Mouse (Mus musculus) bone marrow, adult 2 months (tissue): ENCODE measurements around the gene Slc1a2. TPM values are rescaled to one million over a fixed set of nuclear protein-coding genes. Genes with fewer than 3 reads are reported as not detected.

Source experiments
- H3K27ac ChIP-seq: fragments of 200-500 bp; 2 replicates; pipeline ENCODE4 v1.5.1; 2012; ENCODE audit warnings: low read depth, mild to moderate bottlenecking, control low read depth, inconsistent platforms, low read length; ENCODE audit not compliant: control insufficient read depth, poor library complexity, insufficient read depth
- H3K4me1 ChIP-seq: fragments of 200-500 bp; 2 replicates; pipeline ENCODE4 v1.6.1; 2011; ENCODE audit warnings: low read length; ENCODE audit not compliant: control insufficient read depth, insufficient read depth
- H3K4me3 ChIP-seq: fragments of 200-500 bp; replicated peaks from 2 replicates; pipeline ENCODE3; 2011; ENCODE audit warnings: mild to moderate bottlenecking, low read depth, low read length, control low read depth; ENCODE audit not compliant: control insufficient read depth
- CTCF ChIP-seq: fragments of 200-500 bp; IDR thresholded peaks from 2 replicates; pipeline ENCODE4 v1.5.1; 2011; ENCODE audit warnings: low read length, control low read depth; ENCODE audit not compliant: control insufficient read depth, insufficient read depth
- POLR2A ChIP-seq: fragments of 200-500 bp; IDR thresholded peaks from 2 replicates; pipeline ENCODE4 v1.6.1; 2011; ENCODE audit warnings: low read depth, mild to moderate bottlenecking, control low read depth, low read length, borderline replicate concordance; ENCODE audit not compliant: control insufficient read depth
- WGBS: fragments of 180-500 bp; shearing (Covaris S2); methylation state at CpG from one replicate; pipeline ENCODE4 v1.1.7; 2018; 5-methylcytosine and 5-hydroxymethylcytosine counted together
- polyA plus RNA-seq: library from polyadenylated mRNA; stranded (reverse); fragments of >200 nt; gene quantifications from 2 replicates; pipeline ENCODE4 v1.2.4, GENCODE M21; 2011; ENCODE audit warnings: low replicate concordance; ENCODE audit not compliant: missing spikeins, insufficient read depth, insufficient read length

Gene Slc1a2
- polyA plus RNA-seq, result 1.2 TPM in 1 of 2 replicates, not detected in the other

DNA sequence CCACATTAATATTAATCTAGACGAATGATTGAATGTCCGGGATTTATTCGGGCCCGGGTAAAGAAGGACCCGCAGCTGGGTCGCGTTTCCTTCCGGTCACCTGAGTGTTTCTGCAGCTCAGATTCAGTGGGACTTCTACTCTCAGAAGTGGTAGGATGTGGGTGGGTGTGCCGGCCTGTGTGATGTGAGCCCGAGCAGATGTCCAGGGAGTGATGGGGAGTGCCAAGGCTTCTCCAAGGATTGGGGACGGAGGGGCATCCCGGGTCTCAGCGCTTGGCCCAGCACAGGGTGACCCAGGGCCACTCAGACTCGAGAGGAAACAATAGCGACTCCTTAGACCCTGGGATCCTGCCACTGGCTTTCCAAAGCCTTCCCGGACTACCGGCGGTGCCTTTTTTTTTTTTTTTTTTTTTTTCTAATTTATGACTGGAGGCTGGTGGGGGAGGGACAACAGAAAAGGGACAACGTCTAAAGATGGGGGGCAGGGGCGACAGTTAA lies at the start of gene Slc1a2:
Gene Slc1a2, plus strand, starts transcription at position 497 of the 498 bp plus-strand sequence.
- Histone ChIP-seq H3K27ac (no peak within 1 kb of the TSS), H3K4me3 (no peak within 1 kb of the TSS), H3K4me1 (no peaks in the 10 kb centered on the region)
- TF ChIP-seq POLR2A (no peak), CTCF (no peak)
- 6% methylated on average over 20 of the region's 20 CpGs for WGBS

DNA sequence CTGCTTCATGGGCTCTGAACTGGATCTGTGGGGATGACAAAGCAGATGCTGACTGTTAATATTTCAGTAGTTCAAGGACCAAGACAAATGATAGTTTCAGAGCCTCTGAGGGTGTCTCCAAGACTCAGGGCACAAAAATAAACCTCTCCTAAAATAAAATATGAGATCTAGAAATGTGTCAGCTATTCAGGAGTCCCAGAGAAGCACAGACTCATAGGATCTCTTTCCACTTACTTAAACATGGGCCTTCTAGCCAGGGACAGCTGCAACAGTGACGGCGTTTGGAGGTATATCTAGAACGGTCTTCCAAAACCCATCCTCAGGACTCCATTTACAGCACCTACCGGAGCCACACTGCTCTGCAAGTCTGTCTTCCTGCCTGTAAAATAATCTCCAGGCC lies 48.0 kb upstream of the Slc1a2 start:
- 88% methylated on average over 4 of the region's 4 CpGs for WGBS
- TF ChIP-seq POLR2A (no peak), CTCF (no peak)
- Histone ChIP-seq H3K27ac (no peak overlapping the region), H3K4me1 (no peaks in the 10 kb centered on the region), H3K4me3 (no peak overlapping the region)

DNA sequence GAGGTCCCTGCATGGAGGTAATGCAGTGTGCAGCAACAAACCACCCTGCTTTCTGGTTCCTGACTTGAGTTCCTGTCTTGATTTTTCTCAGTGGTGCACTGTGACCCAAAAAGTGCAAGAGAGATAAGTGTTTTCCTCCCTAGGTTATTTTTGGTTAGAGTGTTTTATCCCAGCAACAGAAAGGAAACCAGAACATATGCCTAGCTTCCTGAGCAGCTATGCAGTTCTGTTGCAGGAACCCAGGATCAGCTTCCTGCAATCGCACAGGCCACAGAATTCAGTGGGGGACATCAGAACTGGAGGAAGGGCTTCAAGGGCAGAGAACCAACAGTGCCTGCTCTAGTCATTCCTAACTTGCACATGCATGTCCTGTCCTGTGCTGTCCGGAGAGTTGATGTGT lies 41.8 kb upstream of the Slc1a2 start:
- 10% methylated on average over 2 of the region's 2 CpGs for whole genome bisulfite sequencing
- H3K27ac ChIP-seq, result no peak overlapping the region
- H3K4me3 ChIP-seq, result no peak overlapping the region
- no peaks in the 10 kb centered on the region for H3K4me1 ChIP-seq
- TF ChIP-seq POLR2A (no peak), CTCF (no peak)

DNA sequence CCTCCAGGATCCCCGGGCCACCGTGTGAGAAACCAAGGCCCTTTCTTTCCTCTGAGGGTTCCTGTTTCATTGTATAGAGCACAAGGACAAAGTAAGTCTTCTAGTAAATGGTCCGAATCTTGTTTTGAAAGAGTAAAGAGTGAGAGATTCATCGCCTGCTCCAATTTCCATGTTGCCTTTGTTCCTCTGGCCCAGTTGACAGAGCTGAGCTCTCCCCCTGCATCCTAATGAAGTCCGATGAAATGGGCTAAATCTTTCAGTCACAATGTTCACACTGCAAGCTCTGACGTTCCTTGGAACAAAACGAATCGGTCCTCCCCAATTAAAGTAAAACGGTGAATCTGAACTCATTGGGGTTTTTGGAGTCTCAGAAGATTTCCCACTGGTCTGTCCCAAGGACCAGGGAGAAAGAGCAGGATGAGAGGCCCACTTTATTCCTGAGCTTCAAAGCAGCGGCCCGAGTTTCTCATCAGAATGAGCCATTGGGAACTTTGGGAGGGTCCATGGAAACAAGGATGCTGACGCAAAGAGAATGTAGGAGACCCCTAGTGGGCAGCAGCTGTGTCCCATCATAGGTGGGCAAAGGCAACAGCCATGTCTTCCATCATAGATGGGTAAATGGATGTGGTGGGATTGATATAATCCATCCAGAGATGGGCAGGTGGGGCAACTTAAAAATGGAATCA lies 37.6 kb upstream of the Slc1a2 start:
- TF ChIP-seq POLR2A, result no peak
- no peak for TF ChIP-seq CTCF
- WGBS, result 85% methylated on average over 12 of the region's 12 CpGs
- H3K4me3 ChIP-seq, result no peak overlapping the region

DNA sequence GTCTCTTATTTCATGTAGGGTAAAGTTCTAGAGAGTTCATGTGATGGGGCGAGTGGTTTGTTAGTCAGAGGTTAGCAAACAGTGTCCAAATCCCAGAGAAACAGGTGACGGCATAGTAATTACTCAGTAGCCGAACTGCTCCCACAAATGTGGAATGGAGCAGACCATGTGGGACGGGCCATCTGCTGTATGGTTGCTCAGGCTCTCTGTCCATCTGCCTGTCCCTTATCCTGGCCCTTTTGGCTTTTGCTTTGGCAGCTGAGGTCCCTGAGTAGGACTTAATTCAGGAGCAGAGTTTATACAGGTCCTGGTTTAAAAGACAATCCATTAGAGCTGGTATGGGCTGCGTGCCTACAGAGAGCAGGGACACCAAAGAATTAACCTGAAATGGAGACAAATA lies 36.3 kb upstream of the Slc1a2 start:
- TF ChIP-seq CTCF (no peak), POLR2A (no peak)
- no peaks in the 10 kb centered on the region for H3K4me1 ChIP-seq

More for the DNA sequence above, 37.6 kb upstream of the Slc1a2 start:
- no peaks in the 10 kb centered on the region for H3K4me1 ChIP-seq
- H3K27ac ChIP-seq, result no peak overlapping the region

DNA sequence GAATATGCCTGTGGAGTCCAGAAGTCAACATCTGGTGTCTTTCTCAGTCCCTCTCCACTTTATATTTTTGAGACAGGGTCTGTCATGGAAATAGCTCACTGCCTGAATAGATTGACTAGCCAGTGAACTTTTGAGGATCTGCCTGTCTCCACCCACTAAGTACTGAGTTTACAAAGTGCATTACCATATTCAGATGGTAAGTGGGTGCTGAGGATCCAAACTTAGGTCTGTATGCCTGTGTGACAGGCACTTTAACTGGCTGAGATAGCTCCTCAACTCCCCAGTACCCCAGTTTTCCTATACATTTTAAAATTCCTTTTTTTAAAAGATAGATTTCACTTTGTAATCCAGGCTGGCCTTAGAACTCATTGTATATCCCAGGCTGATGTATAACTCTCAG lies 35.5 kb upstream of the Slc1a2 start:
- Histone ChIP-seq H3K4me1 (no peaks in the 10 kb centered on the region), H3K4me3 (no peak overlapping the region), H3K27ac (no peak overlapping the region)
- no peak for TF ChIP-seq POLR2A
- TF ChIP-seq CTCF, result no peak

More for the DNA sequence above, 36.3 kb upstream of the Slc1a2 start:
- Histone ChIP-seq H3K4me3 (no peak overlapping the region), H3K27ac (no peak overlapping the region)
- 79% methylated on average over 5 of the region's 5 CpGs for WGBS

DNA sequence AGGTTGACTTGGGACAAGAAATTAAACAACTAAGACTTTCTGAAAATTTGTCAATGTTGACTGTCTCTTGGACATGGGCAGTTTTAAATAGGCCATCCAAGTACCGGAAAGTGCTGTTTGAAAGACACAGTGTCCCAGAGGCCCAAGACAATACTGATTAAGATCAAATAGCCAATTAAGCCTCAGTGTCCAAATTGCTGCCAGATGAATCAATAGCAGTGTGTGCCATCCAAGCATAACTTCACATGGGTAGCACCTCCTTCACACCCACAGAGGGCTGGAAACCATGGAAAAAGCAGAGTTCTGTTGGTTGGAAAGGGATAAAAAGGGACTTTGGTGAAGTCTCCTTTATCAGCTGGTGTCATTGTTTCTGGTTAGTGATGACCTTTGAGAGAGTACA lies 33.9 kb upstream of the Slc1a2 start:
- no peak overlapping the region for H3K27ac ChIP-seq
- TF ChIP-seq CTCF, result no peak
- no peak for TF ChIP-seq POLR2A
- no peaks in the 10 kb centered on the region for H3K4me1 ChIP-seq
- 82% methylated on average over 1 of the region's 1 CpGs for WGBS
- no peak overlapping the region for H3K4me3 ChIP-seq

DNA sequence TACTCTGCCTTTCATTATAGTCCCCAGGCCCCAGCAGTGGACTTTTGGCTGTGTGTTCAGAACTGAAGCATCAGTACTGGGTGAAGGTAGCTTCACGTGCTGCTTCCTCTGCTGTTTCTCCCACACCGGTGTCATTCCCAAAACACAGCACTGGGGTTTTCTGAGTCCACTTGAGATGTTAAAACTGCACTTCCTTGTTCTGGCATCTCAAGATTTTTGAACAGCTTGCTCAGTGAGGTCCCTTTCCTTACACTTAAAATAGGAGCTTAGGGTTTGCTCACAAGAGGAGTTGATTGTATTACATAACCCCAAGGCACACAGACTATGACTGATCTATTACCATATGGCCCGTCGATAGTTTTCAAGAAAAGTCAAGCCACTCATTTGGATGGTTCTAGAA lies 26.1 kb upstream of the Slc1a2 start:
- TF ChIP-seq CTCF (no peak), POLR2A (no peak)

More for the DNA sequence above, 26.1 kb upstream of the Slc1a2 start:
- Histone ChIP-seq H3K27ac (no peak overlapping the region), H3K4me1 (no peaks in the 10 kb centered on the region), H3K4me3 (no peak overlapping the region)
- WGBS, result 78% methylated on average over 4 of the region's 4 CpGs
